Mouse (Mus musculus) lung, embryonic 15.5 days (tissue): ENCODE data around the gene Traf3ip2. TPM values are rescaled to one million over a fixed set of nuclear protein-coding genes. Genes with fewer than 3 reads are reported as not detected.

Source experiments
- ATAC-seq: fragments of 200-750 bp; cut with Nextera tagmentation; 2 replicates; pipeline ENCODE4 v1.8.0; 2017; ENCODE audit warnings: moderate number of reproducible peaks, borderline replicate concordance; ENCODE audit not compliant: low FRiP score, low TSS enrichment; ENCODE audit errors: extremely low read depth
- H3K27ac ChIP-seq: fragments of 300-500 bp; sonication (generic); 2 replicates; pipeline ENCODE4 v1.5.1; 2015; ENCODE audit warnings: moderate library complexity, mild to moderate bottlenecking, inconsistent platforms
- H3K27me3 ChIP-seq: fragments of 300-500 bp; sonication (generic); 2 replicates; pipeline ENCODE4 v1.6.1; 2015; ENCODE audit warnings: inconsistent platforms
- H3K36me3 ChIP-seq: fragments of 300-500 bp; sonication (generic); 2 replicates; pipeline ENCODE4 v1.6.1; 2015; ENCODE audit warnings: inconsistent platforms
- H3K4me1 ChIP-seq: fragments of 300-500 bp; sonication (generic); 2 replicates; pipeline ENCODE4 v1.6.1; 2015; ENCODE audit warnings: inconsistent platforms
- H3K4me2 ChIP-seq: fragments of 300-500 bp; sonication (generic); 2 replicates; pipeline ENCODE4 v1.6.1; 2015; ENCODE audit warnings: inconsistent platforms, mild to moderate bottlenecking, moderate library complexity
- H3K4me3 ChIP-seq: fragments of 300-500 bp; sonication (generic); 2 replicates; pipeline ENCODE4 v1.5.1; 2015; ENCODE audit warnings: mild to moderate bottlenecking, inconsistent platforms
- H3K9ac ChIP-seq: fragments of 300-500 bp; sonication (generic); 2 replicates; pipeline ENCODE4 v1.6.1; 2015; ENCODE audit warnings: inconsistent platforms
- H3K9me3 ChIP-seq: fragments of 300-500 bp; sonication (generic); 2 replicates; pipeline ENCODE4 v1.6.1; 2016; ENCODE audit warnings: inconsistent platforms
- WGBS: fragments of 180-500 bp; shearing (Covaris S2); methylation state at CpG from one replicate; pipeline ENCODE4 v1.1.7; 2015; 5-methylcytosine and 5-hydroxymethylcytosine counted together
- polyA plus RNA-seq: library from polyadenylated mRNA; unstranded; fragments of >200 nt; fragmentation: Nextera tagmentation; extraction: Ambion mirVana; gene quantifications from 2 replicates; pipeline ENCODE4 v1.2.1, GENCODE M21; 2015

The Traf3ip2 gene
- polyA plus RNA-seq, 1 experiment from 2014 or later: 33.5 TPM

DNA sequence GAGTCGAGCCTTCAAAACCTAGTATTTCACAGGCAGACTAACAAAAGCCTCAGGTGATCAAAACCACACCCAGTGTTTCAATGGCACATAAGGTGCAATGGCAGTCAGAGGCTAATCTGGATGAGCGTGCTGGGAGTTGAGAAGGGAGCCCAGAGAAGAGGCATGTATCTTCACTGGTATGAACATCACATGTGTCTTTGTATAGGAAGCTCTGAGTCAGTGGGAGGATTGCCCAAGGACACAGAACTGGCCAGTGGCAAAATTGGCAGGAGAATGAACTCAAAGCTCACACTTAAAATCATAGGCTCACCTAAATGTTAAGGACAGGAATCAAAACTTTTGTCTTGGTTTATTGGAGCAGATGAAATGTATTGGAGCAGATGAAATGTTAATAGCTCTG is 70.7 kb downstream of the Traf3ip2 start:
- no peak for ATAC-seq

DNA sequence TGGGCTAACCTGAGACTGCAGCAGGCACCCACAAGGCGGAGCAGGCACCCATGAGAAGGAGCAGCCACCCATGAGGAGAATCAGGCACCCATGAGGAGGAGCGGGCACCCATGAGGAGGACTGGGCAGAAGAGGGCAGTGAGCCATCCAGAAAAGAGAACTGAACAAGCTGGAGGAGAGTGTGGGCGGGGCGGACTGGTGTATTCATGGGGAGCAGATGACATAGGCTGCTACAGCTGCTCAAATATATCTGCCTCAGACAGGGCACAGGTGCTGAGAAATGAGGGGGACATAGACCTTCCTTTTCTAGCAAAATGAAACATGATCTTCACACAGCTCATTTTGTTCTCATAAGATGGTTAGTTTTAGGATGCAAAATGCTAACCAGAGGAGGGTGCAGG is 74.1 kb downstream of the Traf3ip2 start:
- WGBS: 94% methylated on average over 4 of the region's 4 CpGs
- Histone ChIP-seq H3K4me1 (peaks cover 26% of the 10 kb centered on the region), H3K4me3 (no peak overlapping the region), H3K4me2 (no peak overlapping the region), H3K9me3 (no peaks in the 10 kb centered on the region), H3K36me3 (no peaks in the 10 kb centered on the region), H3K27ac (no peak overlapping the region), H3K9ac (no peak overlapping the region), H3K27me3 (no peaks in the 10 kb centered on the region)
- ATAC-seq: no peak

More for the DNA sequence above, 70.7 kb downstream of the Traf3ip2 start:
- 88% methylated on average over 2 of the region's 2 CpGs for WGBS
- H3K27ac ChIP-seq: no peak overlapping the region
- H3K4me2 ChIP-seq: no peak overlapping the region
- H3K36me3 ChIP-seq: no peaks in the 10 kb centered on the region
- H3K4me3 ChIP-seq: no peak overlapping the region
- H3K9me3 ChIP-seq: no peaks in the 10 kb centered on the region
- H3K9ac ChIP-seq: no peak overlapping the region
- H3K4me1 ChIP-seq: peaks cover 11% of the 10 kb centered on the region
- H3K27me3 ChIP-seq: no peaks in the 10 kb centered on the region

DNA sequence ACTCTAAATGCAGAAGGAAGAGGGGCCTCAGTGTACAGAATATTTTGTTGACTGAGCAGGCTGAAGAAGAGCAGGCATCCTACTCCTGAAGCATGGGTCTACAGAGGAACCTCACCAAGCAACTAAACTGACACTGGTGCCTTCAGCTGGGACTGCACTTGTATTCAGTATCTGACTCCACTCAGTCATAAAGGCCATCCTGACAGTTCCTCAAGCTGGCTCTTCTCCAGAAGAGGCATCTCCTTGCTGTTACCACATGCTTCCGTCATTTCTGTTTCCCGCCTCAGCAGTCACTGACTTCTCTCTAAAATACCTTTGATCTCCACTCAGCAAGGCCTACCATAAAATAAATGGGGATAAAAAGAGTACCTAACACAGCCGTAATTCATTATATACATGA is 75.1 kb downstream of the Traf3ip2 start:
- Histone ChIP-seq H3K9ac (no peak overlapping the region), H3K27ac (no peak overlapping the region), H3K36me3 (no peaks in the 10 kb centered on the region), H3K9me3 (no peaks in the 10 kb centered on the region), H3K4me1 (peaks cover 28% of the 10 kb centered on the region), H3K4me2 (no peak overlapping the region), H3K27me3 (no peaks in the 10 kb centered on the region), H3K4me3 (no peak overlapping the region)
- 46% methylated on average over 3 of the region's 3 CpGs for WGBS
- no peak for ATAC-seq

DNA sequence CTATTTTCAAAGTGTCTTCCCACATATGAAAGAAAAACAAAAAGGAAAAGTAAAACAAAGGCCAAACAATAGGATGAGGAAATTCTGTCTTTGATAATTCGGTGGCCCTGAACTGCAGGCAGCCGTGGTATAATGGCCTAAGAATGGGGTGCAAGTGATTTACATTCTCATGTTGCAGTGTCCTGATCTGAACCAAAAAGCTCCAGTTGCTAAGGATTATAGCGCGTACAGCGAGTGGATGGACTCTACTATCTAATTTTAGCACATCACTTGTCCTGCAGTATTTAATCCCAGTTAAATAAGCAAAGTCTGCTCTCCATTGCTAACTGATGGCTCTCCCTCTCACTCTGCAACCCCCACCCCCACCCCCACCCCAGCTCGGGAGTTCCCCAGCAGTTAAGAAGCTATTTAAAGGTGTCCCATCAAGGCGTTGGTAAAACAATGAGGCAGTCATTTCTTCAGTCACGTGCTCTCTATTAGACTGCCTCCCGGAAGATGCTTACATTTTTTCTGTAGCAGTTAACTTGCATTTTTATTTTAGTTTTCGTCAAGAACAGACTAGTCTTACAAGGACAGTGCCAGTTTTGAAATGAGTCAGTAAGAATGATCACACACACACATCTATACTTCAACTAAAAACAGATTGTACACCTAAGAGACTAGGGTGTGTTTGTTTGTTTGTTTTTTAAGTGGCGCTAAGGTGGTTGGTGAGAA is 78.8 kb downstream of the Traf3ip2 start:
- no peaks in the 10 kb centered on the region for H3K27me3 ChIP-seq
- no peak overlapping the region for H3K9ac ChIP-seq
- H3K4me2 ChIP-seq: no peak overlapping the region
- no peak for ATAC-seq
- H3K4me3 ChIP-seq: no peak overlapping the region
- H3K36me3 ChIP-seq: no peaks in the 10 kb centered on the region
- no peak overlapping the region for H3K27ac ChIP-seq
- 39% methylated on average over 11 of the region's 11 CpGs for WGBS
- H3K9me3 ChIP-seq: no peaks in the 10 kb centered on the region
- 0 out of 2 replicates have a peak, but pooled peaks cover 22% of the 10 kb centered on the region for H3K4me1 ChIP-seq

DNA sequence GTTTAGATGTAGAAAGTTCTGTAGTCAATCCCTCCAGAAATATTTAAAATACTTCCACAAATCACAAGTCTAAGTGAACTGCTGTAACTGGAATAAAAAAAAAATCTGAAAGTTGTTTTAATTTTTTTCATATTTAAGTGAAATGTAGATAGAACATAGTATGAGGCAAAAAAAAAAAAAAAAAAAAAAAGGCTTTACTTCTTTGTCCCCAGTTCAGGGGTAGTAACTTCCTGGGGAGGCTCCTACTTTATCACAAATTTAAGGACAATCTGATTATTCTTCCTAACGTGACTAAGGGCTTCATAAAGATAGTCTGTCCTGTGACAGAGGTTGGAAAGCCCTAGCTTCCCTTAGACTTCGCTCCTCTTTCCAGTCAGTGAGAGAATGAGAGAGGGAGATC is 79.4 kb downstream of the Traf3ip2 start:
- Histone ChIP-seq H3K27me3 (no peaks in the 10 kb centered on the region), H3K4me1 (0 out of 2 replicates have a peak, but pooled peaks cover 22% of the 10 kb centered on the region), H3K36me3 (no peaks in the 10 kb centered on the region), H3K27ac (no peak overlapping the region), H3K4me3 (no peak overlapping the region), H3K9me3 (no peaks in the 10 kb centered on the region), H3K9ac (no peak overlapping the region), H3K4me2 (no peak overlapping the region)
- no peak for ATAC-seq
- WGBS: 63% methylated on average over 2 of the region's 2 CpGs

Other genes starting within 250 kb of the Traf3ip2 start
- gene Fyn, start 244.1 kb upstream of the Traf3ip2 start, polyA plus RNA-seq: 19.0 and 21.4 TPM in 2 replicates
- 17.3 and 18.1 TPM in 2 replicates for gene Rev3l, start 119.2 kb downstream of the Traf3ip2 start, polyA plus RNA-seq